Mouse (Mus musculus): ENCODE measurements around the gene Tanc1. TPM values are rescaled to one million over a fixed set of nuclear protein-coding genes. Genes with fewer than 3 reads are reported as not detected.

Tanc1 gene
- polyA plus RNA-seq, 1 experiment from 2014 or later, result 2.4 TPM

GRCm38 (mm10) chr2:59767893-59768292 is 156.1 kb downstream of the Tanc1 start:
- DNase-seq (no peak), ATAC-seq (no peak)
- TF ChIP-seq EP300 (IDR thresholded peaks at IDR 0.05; ENCODE audit: low read depth) (no peak), CTCF (IDR thresholded peaks at IDR 0.05; ENCODE audit: low read depth) (no peak)
- Histone ChIP-seq H3K27me3 (ENCODE audit: insufficient read depth, low read length) (no peaks in the 10 kb centered on the region), H3K9me3 (ENCODE audit: low read length) (no peaks in the 10 kb centered on the region), H3K27ac (ENCODE audit: low read depth) (no peak overlapping the region), H3K4me2 (ENCODE audit: low read depth, low read length) (no peak overlapping the region), H3K4me3 (ENCODE audit: low read depth, low read length) (no peak overlapping the region), H3K4me1 (ENCODE audit: insufficient read depth) (no peaks in the 10 kb centered on the region), H3K9ac (replicated peaks) (no peak overlapping the region), H3K36me3 (replicated peaks; ENCODE audit: insufficient read depth, low read length) (no peaks in the 10 kb centered on the region)
- WGBS (ENCODE audit: insufficient replicate concordance), result 68% methylated on average over 4 of the region's 4 CpGs

- H3K27ac ChIP-seq (ENCODE audit: low read depth), result no peak overlapping the region
- no peaks in the 10 kb centered on the region; the same call in 1 of the 2 replicates for H3K36me3 ChIP-seq (replicated peaks; ENCODE audit: insufficient read depth, low read length)
- WGBS (ENCODE audit: insufficient replicate concordance), result 75% methylated on average over 13 of the region's 13 CpGs
- no peaks in the 10 kb centered on the region for H3K9me3 ChIP-seq (ENCODE audit: low read length)
- H3K27me3 ChIP-seq (ENCODE audit: insufficient read depth, low read length), result no peaks in the 10 kb centered on the region
- no peaks in the 10 kb centered on the region for H3K4me1 ChIP-seq (ENCODE audit: insufficient read depth)
- no peak overlapping the region for H3K9ac ChIP-seq (replicated peaks)
- H3K4me3 ChIP-seq (ENCODE audit: low read depth, low read length), result no peak overlapping the region
- TF ChIP-seq CTCF (IDR thresholded peaks at IDR 0.05; ENCODE audit: low read depth) (no peak), EP300 (IDR thresholded peaks at IDR 0.05; ENCODE audit: low read depth) (no peak)
- H3K4me2 ChIP-seq (ENCODE audit: low read depth, low read length), result no peak overlapping the region
- ATAC-seq, result no peak
- DNase-seq, result no peak
Measured at GRCm38 (mm10) chr2:59768661-59769384, 157.0 kb downstream of the Tanc1 start.

- WGBS (ENCODE audit: insufficient replicate concordance), result 54% methylated on average over 3 of the region's 3 CpGs
- no peak overlapping the region for H3K9ac ChIP-seq (replicated peaks)
- no peaks in the 10 kb centered on the region for H3K27me3 ChIP-seq (ENCODE audit: insufficient read depth, low read length)
- DNase-seq (no peak), ATAC-seq (no peak)
- TF ChIP-seq EP300 (IDR thresholded peaks at IDR 0.05; ENCODE audit: low read depth), result no peak
- TF ChIP-seq CTCF (IDR thresholded peaks at IDR 0.05; ENCODE audit: low read depth), result no peak
- no peaks in the 10 kb centered on the region for H3K9me3 ChIP-seq (ENCODE audit: low read length)
- no peak overlapping the region for H3K27ac ChIP-seq (ENCODE audit: low read depth)
- H3K4me2 ChIP-seq (ENCODE audit: low read depth, low read length), result no peak overlapping the region
- no peaks in the 10 kb centered on the region for H3K4me1 ChIP-seq (ENCODE audit: insufficient read depth)
- no peak overlapping the region for H3K4me3 ChIP-seq (ENCODE audit: low read depth, low read length)
- no peaks in the 10 kb centered on the region; the same call in 1 of the 2 replicates for H3K36me3 ChIP-seq (replicated peaks; ENCODE audit: insufficient read depth, low read length)
Measured at GRCm38 (mm10) chr2:59769385-59769735, 157.5 kb downstream of the Tanc1 start.

GRCm38 (mm10) chr2:59771708-59772107 is 159.9 kb downstream of the Tanc1 start:
- no peak for ATAC-seq
- no peak for TF ChIP-seq EP300 (IDR thresholded peaks at IDR 0.05; ENCODE audit: low read depth)
- TF ChIP-seq CTCF (IDR thresholded peaks at IDR 0.05; ENCODE audit: low read depth), result no peak

GRCm38 (mm10) chr2:59772261-59772683 is 160.4 kb downstream of the Tanc1 start:
- H3K4me2 ChIP-seq (ENCODE audit: low read depth, low read length), result no peak overlapping the region
- no peak overlapping the region for H3K4me3 ChIP-seq (ENCODE audit: low read depth, low read length)
- TF ChIP-seq CTCF (IDR thresholded peaks at IDR 0.05; ENCODE audit: low read depth), result no peak
- no peak for TF ChIP-seq EP300 (IDR thresholded peaks at IDR 0.05; ENCODE audit: low read depth)
- DNase-seq, result no peak
- no peak overlapping the region for H3K27ac ChIP-seq (ENCODE audit: low read depth)
- ATAC-seq, result no peak
- H3K4me1 ChIP-seq (ENCODE audit: insufficient read depth), result no peaks in the 10 kb centered on the region
- H3K36me3 ChIP-seq (replicated peaks; ENCODE audit: insufficient read depth, low read length), result no peaks in the 10 kb centered on the region; the same call in 1 of the 2 replicates
- WGBS (ENCODE audit: insufficient replicate concordance), result 61% methylated on average over 12 of the region's 12 CpGs
- H3K9ac ChIP-seq (replicated peaks), result no peak overlapping the region
- H3K27me3 ChIP-seq (ENCODE audit: insufficient read depth, low read length), result no peaks in the 10 kb centered on the region
- H3K9me3 ChIP-seq (ENCODE audit: low read length), result no peaks in the 10 kb centered on the region

More at GRCm38 (mm10) chr2:59771708-59772107, 159.9 kb downstream of the Tanc1 start:
- no peak for DNase-seq
- Histone ChIP-seq H3K27ac (ENCODE audit: low read depth) (no peak overlapping the region), H3K9ac (replicated peaks) (no peak overlapping the region), H3K4me3 (ENCODE audit: low read depth, low read length) (no peak overlapping the region), H3K9me3 (ENCODE audit: low read length) (no peaks in the 10 kb centered on the region), H3K4me2 (ENCODE audit: low read depth, low read length) (no peak overlapping the region), H3K36me3 (replicated peaks; ENCODE audit: insufficient read depth, low read length) (no peaks in the 10 kb centered on the region; the same call in 1 of the 2 replicates), H3K27me3 (ENCODE audit: insufficient read depth, low read length) (no peaks in the 10 kb centered on the region), H3K4me1 (ENCODE audit: insufficient read depth) (no peaks in the 10 kb centered on the region)
- WGBS (ENCODE audit: insufficient replicate concordance), result 66% methylated on average over 8 of the region's 8 CpGs

GRCm38 (mm10) chr2:59774374-59774773 is 162.5 kb downstream of the Tanc1 start:
- Histone ChIP-seq H3K4me1 (ENCODE audit: insufficient read depth) (no peaks in the 10 kb centered on the region), H3K27ac (ENCODE audit: low read depth) (no peak overlapping the region), H3K4me3 (ENCODE audit: low read depth, low read length) (no peak overlapping the region), H3K36me3 (replicated peaks; ENCODE audit: insufficient read depth, low read length) (no peaks in the 10 kb centered on the region; the same call in 1 of the 2 replicates), H3K4me2 (ENCODE audit: low read depth, low read length) (no peak overlapping the region), H3K9me3 (ENCODE audit: low read length) (no peaks in the 10 kb centered on the region), H3K9ac (replicated peaks) (no peak overlapping the region), H3K27me3 (ENCODE audit: insufficient read depth, low read length) (no peaks in the 10 kb centered on the region)
- WGBS (ENCODE audit: insufficient replicate concordance), result 80% methylated on average over 6 of the region's 6 CpGs
- TF ChIP-seq CTCF (IDR thresholded peaks at IDR 0.05; ENCODE audit: low read depth), result no peak
- TF ChIP-seq EP300 (IDR thresholded peaks at IDR 0.05; ENCODE audit: low read depth), result no peak
- no peak for ATAC-seq
- no peak for DNase-seq
